In the genomic region with DNA sequence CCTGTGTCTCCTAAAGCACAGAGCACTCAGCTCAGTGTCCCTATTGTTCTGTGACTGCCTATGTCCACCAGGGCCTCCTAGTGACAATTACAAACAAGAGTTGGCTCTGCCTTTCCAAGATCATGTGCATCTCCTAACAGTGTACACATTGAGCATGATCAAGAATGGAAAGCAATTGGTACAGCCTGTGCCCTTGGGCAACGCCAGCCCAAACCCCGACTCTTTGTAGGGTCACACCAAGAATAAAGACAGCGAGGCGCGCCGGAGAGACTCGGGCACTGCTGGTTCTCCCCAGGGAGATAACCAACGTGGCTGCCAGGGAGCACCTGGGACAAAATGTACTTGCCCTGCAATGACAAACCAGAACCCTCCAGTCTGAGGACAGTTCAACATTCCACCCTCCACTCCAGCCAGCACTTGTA, we compare ENCODE assay signal across 11 mouse cellular contexts. TPM values are rescaled to one million over a fixed set of nuclear protein-coding genes. Genes with fewer than 3 reads are reported as not detected.
DNase-seq lines count a peak whose midpoint lies in the region; ATAC-seq and TF ChIP-seq lines count a peak whose summit lies in the region.
"Had no signal": no experiment of that assay in that cellular context is flagged by ENCODE, and none has a peak within 500 bp of the region (broad histone marks: within the 10 kb centered on the region; RNA-seq: fewer than 3 reads in every experiment).

No protein-coding gene starts in this region.

- H3K27me3 ChIP-seq in forebrain, embryonic 13.5 days, result no peaks in the 10 kb centered on the region
- H3K27me3 ChIP-seq in forebrain, postnatal 0 days (ENCODE audit: insufficient read depth, low read length), result no peaks in the 10 kb centered on the region
- H3K27me3 ChIP-seq in lung, postnatal 0 days (replicated peaks; ENCODE audit: insufficient read depth, low read length), result no peaks in the 10 kb centered on the region
- H3K27me3 ChIP-seq in forebrain, embryonic 10.5 days (ENCODE audit: poor library complexity, severe bottlenecking), result no peaks in the 10 kb centered on the region
- H3K27me3 ChIP-seq: limb, embryonic 12.5 days had no signal

- H3K9me3 ChIP-seq in forebrain, embryonic 13.5 days (replicated peaks), result no peaks in the 10 kb centered on the region
- H3K9me3 ChIP-seq in forebrain, postnatal 0 days (ENCODE audit: low read length), result no peaks in the 10 kb centered on the region
- H3K9me3 ChIP-seq in lung, postnatal 0 days (ENCODE audit: low read length), result no peaks in the 10 kb centered on the region
- H3K9me3 ChIP-seq in forebrain, embryonic 10.5 days, result no peaks in the 10 kb centered on the region
- H3K9me3 ChIP-seq: limb, embryonic 12.5 days had no signal

- no peak overlapping the region for H3K4me3 ChIP-seq in forebrain, embryonic 13.5 days
- H3K4me3 ChIP-seq in forebrain, postnatal 0 days (ENCODE audit: low read depth, low read length), result no peak overlapping the region
- H3K4me3 ChIP-seq in lung, postnatal 0 days (ENCODE audit: low read depth, low read length), result no peak overlapping the region
- H3K4me3 ChIP-seq in forebrain, embryonic 10.5 days, result no peak overlapping the region
- H3K4me3 ChIP-seq: limb, embryonic 12.5 days had no signal

- DNase-seq in forebrain, postnatal 0 days, result no peak
- no peak for DNase-seq in lung, postnatal 0 days (ENCODE audit: low spot score)
- no peak for DNase-seq in lung, postnatal 25 days (ENCODE audit: low spot score)
- DNase-seq in heart, adult 8-10 months (ENCODE audit: low spot score), result peak; percentile 72
- DNase-seq in layer of hippocampus, postnatal 36 days, result peak; percentile 31 to 43
- no peak for DNase-seq in kidney, postnatal 4 days
- DNase-seq in forebrain, embryonic 10.5 days (ENCODE audit: extremely low spot score, low spot score), result no peak
- DNase-seq: kidney, adult 2 months had no signal

- 88% methylated on average over 8 of the region's 8 CpGs for WGBS in forebrain, embryonic 13.5 days
- 91% methylated on average over 8 of the region's 8 CpGs for WGBS in forebrain, postnatal 0 days
- WGBS in lung, postnatal 0 days, result 83% methylated on average over 8 of the region's 8 CpGs
- 94% methylated on average over 8 of the region's 8 CpGs for WGBS in forebrain, embryonic 10.5 days

- no peak overlapping the region for H3K27ac ChIP-seq in forebrain, embryonic 13.5 days
- H3K27ac ChIP-seq in forebrain, postnatal 0 days (ENCODE audit: low read depth, low read length), result no peak overlapping the region
- H3K27ac ChIP-seq in lung, postnatal 0 days (ENCODE audit: low read length), result no peak overlapping the region
- no peak overlapping the region for H3K27ac ChIP-seq in forebrain, embryonic 10.5 days
- H3K27ac ChIP-seq: limb, embryonic 12.5 days had no signal

- no peak for TF ChIP-seq CTCF in forebrain, postnatal 0 days (IDR thresholded peaks at IDR 0.05; ENCODE audit: low read depth)
- peak; percentile 6; the same call in 1 of the 2 replicates for TF ChIP-seq CTCF in lung, postnatal 0 days (IDR thresholded peaks at IDR 0.05)

- ATAC-seq in forebrain, embryonic 13.5 days, result no peak
- ATAC-seq in forebrain, postnatal 0 days, result no peak
- no peak for ATAC-seq in lung, postnatal 0 days
- ATAC-seq: forebrain, embryonic 16.5 days had no signal

- no peak for TF ChIP-seq EP300 in lung, postnatal 0 days (IDR thresholded peaks at IDR 0.05)

- peaks cover 78% of the 10 kb centered on the region for H3K4me1 ChIP-seq in forebrain, embryonic 13.5 days
- peaks cover 6% of the 10 kb centered on the region for H3K4me1 ChIP-seq in forebrain, postnatal 0 days (ENCODE audit: insufficient read depth)
- peaks cover 8% of the 10 kb centered on the region; the same call in 1 of the 2 replicates for H3K4me1 ChIP-seq in lung, postnatal 0 days (ENCODE audit: insufficient read depth, low read depth, low read length)
- H3K4me1 ChIP-seq in forebrain, embryonic 10.5 days, result peaks cover 70% of the 10 kb centered on the region

- 0 out of 2 replicates have a peak overlapping the region, but pooled peaks have one; percentile 27 for H3K9ac ChIP-seq in forebrain, embryonic 13.5 days
- H3K9ac ChIP-seq in forebrain, postnatal 0 days, result no peak overlapping the region
- H3K9ac ChIP-seq in lung, postnatal 0 days (replicated peaks; ENCODE audit: low read depth), result no peak overlapping the region
- H3K9ac ChIP-seq: limb, embryonic 12.5 days had no signal

- no peak overlapping the region for H3K4me2 ChIP-seq in forebrain, embryonic 13.5 days
- H3K4me2 ChIP-seq in forebrain, postnatal 0 days (ENCODE audit: low read depth), result no peak overlapping the region
- no peak overlapping the region for H3K4me2 ChIP-seq in lung, postnatal 0 days (replicated peaks; ENCODE audit: low read depth, low read length)
- H3K4me2 ChIP-seq: limb, embryonic 12.5 days had no signal

- no peaks in the 10 kb centered on the region for H3K36me3 ChIP-seq in forebrain, embryonic 13.5 days (ENCODE audit: poor library complexity, severe bottlenecking)
- no peaks in the 10 kb centered on the region for H3K36me3 ChIP-seq in forebrain, postnatal 0 days (ENCODE audit: insufficient read depth)
- no peaks in the 10 kb centered on the region for H3K36me3 ChIP-seq in lung, postnatal 0 days (ENCODE audit: insufficient read depth, low read length)
- peaks cover 3% of the 10 kb centered on the region; the same call in 1 of the 2 replicates for H3K36me3 ChIP-seq in forebrain, embryonic 10.5 days (replicated peaks)
- H3K36me3 ChIP-seq: limb, embryonic 12.5 days had no signal

RNA-seq across cellular contexts. Expression of gene Ptpn11, which starts 3.6 kb away (rescaled TPM):
- 27.8 and 28.4 TPM in 2 replicates for polyA plus RNA-seq in forebrain, embryonic 13.5 days (2015; fragmentation: Nextera tagmentation; extraction: Ambion mirVana)
- total RNA-seq in forebrain, postnatal 0 days (2014; rRNA removed), result 49.1 and 60.9 TPM in 2 replicates
- 21.4 and 25.5 TPM in 2 replicates for polyA plus RNA-seq in forebrain, postnatal 0 days (2015; fragmentation: Nextera tagmentation; extraction: Ambion mirVana)
- 19.7 and 20.0 TPM in 2 replicates for polyA plus RNA-seq in lung, postnatal 0 days (2015; fragmentation: Nextera tagmentation; extraction: Ambion mirVana)
- total RNA-seq in heart, adult 8-10 months (2022), result 100 to 1,000 TPM; 163 to 187 (median 182) TPM
- 10 to 100 TPM; 96.8 to 96.9 TPM for total RNA-seq in layer of hippocampus, postnatal 36 days (2021)
- 25.1 TPM in 2 replicates for polyA plus RNA-seq in forebrain, embryonic 10.5 days (2016; fragmentation: Nextera tagmentation; extraction: Ambion mirVana)

RNA-seq across cellular contexts. Expression of gene Rpl6, which starts 16.7 kb away (rescaled TPM):
- polyA plus RNA-seq in forebrain, embryonic 13.5 days (2015; fragmentation: Nextera tagmentation; extraction: Ambion mirVana), result 466 and 500 TPM in 2 replicates
- 672 and 863 TPM in 2 replicates for total RNA-seq in forebrain, postnatal 0 days (2014; rRNA removed)
- polyA plus RNA-seq in forebrain, postnatal 0 days (2015; fragmentation: Nextera tagmentation; extraction: Ambion mirVana), result 359 and 435 TPM in 2 replicates
- 373 and 397 TPM in 2 replicates for polyA plus RNA-seq in lung, postnatal 0 days (2015; fragmentation: Nextera tagmentation; extraction: Ambion mirVana)
- 100 to 1,000 TPM; 525 to 697 (median 601) TPM for total RNA-seq in heart, adult 8-10 months (2022)
- total RNA-seq in layer of hippocampus, postnatal 36 days (2021), result 100 to 1,000 TPM; 453 to 485 TPM
- 659 and 678 TPM in 2 replicates for polyA plus RNA-seq in forebrain, embryonic 10.5 days (2016; fragmentation: Nextera tagmentation; extraction: Ambion mirVana)

RNA-seq across cellular contexts. Expression of gene Hectd4, which starts 32.4 kb away (rescaled TPM):
- polyA plus RNA-seq in forebrain, embryonic 13.5 days (2015; fragmentation: Nextera tagmentation; extraction: Ambion mirVana), result 12.6 and 13.4 TPM in 2 replicates
- 75.6 and 107 TPM in 2 replicates for total RNA-seq in forebrain, postnatal 0 days (2014; rRNA removed)
- polyA plus RNA-seq in forebrain, postnatal 0 days (2015; fragmentation: Nextera tagmentation; extraction: Ambion mirVana), result 8.3 and 14.0 TPM in 2 replicates
- polyA plus RNA-seq in lung, postnatal 0 days (2015; fragmentation: Nextera tagmentation; extraction: Ambion mirVana), result 2.5 and 2.8 TPM in 2 replicates
- total RNA-seq in heart, adult 8-10 months (2022), result 10 to 100 TPM; 22.8 to 26.9 (median 24.1) TPM
- 100 to 1,000 TPM; 172 to 181 TPM for total RNA-seq in layer of hippocampus, postnatal 36 days (2021)
- polyA plus RNA-seq in forebrain, embryonic 10.5 days (2016; fragmentation: Nextera tagmentation; extraction: Ambion mirVana), result 3.5 and 5.1 TPM in 2 replicates

Comparison
In these comparisons a context has a peak if more than half of its experiments do, and no peak if none do; other contexts are left out.
1. DNase-seq: peak in heart, adult 8-10 months (single experiment) and layer of hippocampus, postnatal 36 days (2 of 2); none in forebrain, postnatal 0 days (single experiment), lung, postnatal 0 days (single experiment), lung, postnatal 25 days (single experiment), kidney, postnatal 4 days (0 of 2) and forebrain, embryonic 10.5 days (single experiment).